Mouse (Mus musculus): ENCODE results near the gene Olfr994.

The Olfr994 gene

GRCm38 (mm10) chr2:85436351-85436750, at the start of gene Olfr994:
Olfr994 (minus strand) TSS chr2:85436451.
- DNase-seq (ENCODE audit: low read depth, low spot score): no peak

GRCm38 (mm10) chr2:85466801-85467325, 30.6 kb upstream of the Olfr994 start:
- no peak for DNase-seq (ENCODE audit: low read depth, low spot score)

GRCm38 (mm10) chr2:85443539-85443938, 7.3 kb upstream of the Olfr994 start, which contains the start of gene Olfr995:
Olfr995 (minus strand) TSS chr2:85443639.
- no peak for DNase-seq (ENCODE audit: low read depth, low spot score)

GRCm38 (mm10) chr2:85442546-85442945, 6.3 kb upstream of the Olfr994 start:
- DNase-seq (ENCODE audit: low read depth, low spot score): no peak

- DNase-seq (ENCODE audit: low read depth, low spot score): peak; percentile 83
Measured at GRCm38 (mm10) chr2:85425893-85426292, 10.4 kb downstream of the Olfr994 start.

GRCm38 (mm10) chr2:85414777-85415176, 21.5 kb downstream of the Olfr994 start, which contains the start of gene Olfr993:
Olfr993 (minus strand) TSS chr2:85414877.
- DNase-seq (ENCODE audit: low read depth, low spot score): no peak

- no peak for DNase-seq (ENCODE audit: low read depth, low spot score)
Measured at GRCm38 (mm10) chr2:85409369-85409768, 26.9 kb downstream of the Olfr994 start, which contains the start of gene Olfr992. Olfr992 (minus strand) TSS chr2:85409469.
